Mouse (Mus musculus) megakaryocyte, embryonic 14.5 days (primary cell): ENCODE results near the gene Morn1.

ENCODE experiments used
- FLI1 ChIP-seq: IDR thresholded peaks from 2 replicates; pipeline ENCODE4 v1.6.1; 2012; ENCODE audit warnings: low read length, inconsistent platforms, mixed read lengths
- GATA1 ChIP-seq: IDR thresholded peaks from 3 replicates; pipeline ENCODE4 v1.6.1; 2012; ENCODE audit warnings: mixed read lengths, low read length, inconsistent platforms, borderline replicate concordance

DNA sequence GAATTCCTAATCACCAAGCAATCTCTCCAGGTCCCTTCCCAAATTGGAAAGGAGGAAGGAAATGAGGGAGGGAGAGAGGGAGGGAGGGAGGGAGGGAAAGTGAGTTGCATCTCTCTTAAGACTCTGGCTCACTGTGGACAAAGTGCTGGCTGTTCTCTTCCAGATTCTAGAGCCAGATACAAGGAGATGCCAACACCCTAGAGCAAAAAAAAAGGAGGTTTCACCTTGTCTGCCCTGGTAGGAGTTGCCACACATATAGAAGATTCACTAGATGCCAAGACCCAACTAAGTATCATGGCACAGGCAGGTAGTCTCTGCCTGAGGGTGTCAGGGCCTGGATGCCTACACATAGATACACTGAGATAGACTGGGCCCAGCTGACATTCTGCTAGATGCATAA, 79.5 kb downstream of the Morn1 start:
- TF ChIP-seq GATA1 (no peak), FLI1 (no peak)
